Mouse (Mus musculus) CH12F3 (cell line): ENCODE measurements at regions not wholly inside any gene's neighbourhood (a gene's known extent, or its start where the extent isn't known, plus 50 kb on each side); places are given as distances from the start of the nearest gene placed in this dataset.

Experiments
- in situ Hi-C: fragments of 300-500 bp; cut with MboI; formaldehyde crosslinking; loops from 2 replicates; pipeline ENCODE4 v1.14.3; 2020; ENCODE audit warnings: low sequenced_read_pairs

- in situ Hi-C loops, result no loop called here
These were observed 380.3 kb downstream of the Tns1 start for GRCm38 (mm10) chr1:73743737-73744554.

GRCm38 (mm10) chr1:73737083-73737482, 387.2 kb downstream of the Tns1 start:
- in situ Hi-C loops, result no loop called here

- in situ Hi-C loops, result no loop called here
These were observed 395.9 kb downstream of the Tns1 start for GRCm38 (mm10) chr1:73728377-73728776.

- in situ Hi-C loops, result no loop called here
These were observed 396.5 kb downstream of the Tns1 start for GRCm38 (mm10) chr1:73727781-73728180.

- in situ Hi-C loops, result no loop called here
These were observed 397.6 kb downstream of the Tns1 start for GRCm38 (mm10) chr1:73726658-73727057.

- in situ Hi-C loops, result no loop called here
These were observed 398.8 kb downstream of the Tns1 start for GRCm38 (mm10) chr1:73725486-73725885.

GRCm38 (mm10) chr1:73724551-73724950, 399.7 kb downstream of the Tns1 start:
- in situ Hi-C loops, result no loop called here

- in situ Hi-C loops, result no loop called here
These were observed 402.6 kb downstream of the Tns1 start for GRCm38 (mm10) chr1:73721486-73722225.

- in situ Hi-C loops, result no loop called here
These were observed 405.8 kb downstream of the Tns1 start for GRCm38 (mm10) chr1:73718421-73718820.

GRCm38 (mm10) chr1:73717401-73717800, 406.8 kb downstream of the Tns1 start:
- in situ Hi-C loops, result no loop called here

- in situ Hi-C loops, result no loop called here
These were observed 407.3 kb downstream of the Tns1 start for GRCm38 (mm10) chr1:73716901-73717300.

GRCm38 (mm10) chr1:73715571-73715970, 408.7 kb downstream of the Tns1 start:
- in situ Hi-C loops, result no loop called here

- in situ Hi-C loops, result no loop called here
These were observed 421.8 kb downstream of the Tns1 start for GRCm38 (mm10) chr1:73702428-73702842.

GRCm38 (mm10) chr1:73693537-73693936, 430.7 kb downstream of the Tns1 start:
- in situ Hi-C loops, result no loop called here

- in situ Hi-C loops, result no loop called here
These were observed 438.5 kb downstream of the Tns1 start for GRCm38 (mm10) chr1:73685734-73686133.

- in situ Hi-C loops, result no loop called here
These were observed 439.2 kb downstream of the Tns1 start for GRCm38 (mm10) chr1:73685066-73685465.

- in situ Hi-C loops, result no loop called here
These were observed 440.1 kb downstream of the Tns1 start for GRCm38 (mm10) chr1:73684166-73684565.

GRCm38 (mm10) chr1:73683132-73683888, 440.9 kb downstream of the Tns1 start:
- in situ Hi-C loops, result no loop called here

- in situ Hi-C loops, result no loop called here
These were observed 442.6 kb downstream of the Tns1 start for GRCm38 (mm10) chr1:73681697-73682096.

GRCm38 (mm10) chr1:73680829-73681228, 443.4 kb downstream of the Tns1 start:
- in situ Hi-C loops, result no loop called here

- in situ Hi-C loops, result no loop called here
These were observed 450.4 kb downstream of the Tns1 start for GRCm38 (mm10) chr1:73673851-73674235.
